Mouse (Mus musculus): ENCODE measurements at regions not wholly inside any gene's neighbourhood (a gene's known extent, or its start where the extent isn't known, plus 50 kb on each side); places are given as distances from the start of the nearest gene placed in this dataset.

- no peak for TF ChIP-seq CTCF (IDR thresholded peaks at IDR 0.05; ENCODE audit: insufficient read depth, low read length)
- TF ChIP-seq POLR2A (IDR thresholded peaks at IDR 0.05; ENCODE audit: borderline replicate concordance, extremely low read depth, low read depth, low read length), result no peak
These were observed 472.5 kb upstream of the Cdh4 start for GRCm38 (mm10) chr2:178969732-178970131.
